Mouse (Mus musculus) MEL (cell line): ENCODE measurements around the gene Dnm1. TPM values are rescaled to one million over a fixed set of nuclear protein-coding genes. Genes with fewer than 3 reads are reported as not detected.

Experiments used
- DNase-seq: peaks from one replicate; pipeline ENCODE4 v3.0.0; 2011; ENCODE audit warnings: low read depth, low spot score
- H3K27ac ChIP-seq: 2 replicates; pipeline ENCODE4 v1.5.1; 2012; ENCODE audit warnings: low read depth, mild to moderate bottlenecking, control low read depth, low read length, moderate library complexity; ENCODE audit not compliant: control insufficient read depth
- H3K27me3 ChIP-seq, 2 experiments: fragments of 150-350 bp in 1 of 2; sonication (generic) in 1 of 2; 2 replicates each; pipeline ENCODE4 v1.6.1; 2012; ENCODE audit warnings: low read length in 2 of 2, mild to moderate bottlenecking in 2 of 2, improper control_type of control experiment in 1 of 2, moderate library complexity in 1 of 2; ENCODE audit not compliant: insufficient read depth in 2 of 2, control insufficient read depth in 1 of 2
- H3K36me3 ChIP-seq, 2 experiments: 2 replicates each; pipeline ENCODE4 v1.6.1; 2012 to 2014; ENCODE audit warnings: low read length in 2 of 2, improper control_type of control experiment in 1 of 2, inconsistent platforms in 1 of 2, mild to moderate bottlenecking in 1 of 2; ENCODE audit not compliant: insufficient read depth in 2 of 2, control insufficient read depth in 1 of 2
- H3K4me1 ChIP-seq, 2 experiments: fragments of 150-350 bp in 1 of 2; sonication (generic) in 1 of 2; 2 replicates each; pipeline ENCODE4 v1.6.1; 2012; ENCODE audit warnings: low read length in 2 of 2, improper control_type of control experiment in 1 of 2, mild to moderate bottlenecking in 1 of 2; ENCODE audit not compliant: insufficient read depth in 2 of 2, control insufficient read depth in 1 of 2
- H3K4me3 ChIP-seq, 2 experiments: fragments of 150-350 bp in 1 of 2; sonication (generic) in 1 of 2; 2 replicates each; pipeline ENCODE4 v1.5.1; 2012; ENCODE audit warnings: low read depth in 2 of 2, low read length in 2 of 2, mild to moderate bottlenecking in 2 of 2, moderate library complexity in 2 of 2, control low read depth in 1 of 2, improper control_type of control experiment in 1 of 2; ENCODE audit not compliant: control insufficient read depth in 1 of 2, insufficient read depth in 1 of 2
- H3K79me2 ChIP-seq: 2 replicates; pipeline ENCODE4 v1.6.1; 2012; ENCODE audit warnings: mild to moderate bottlenecking, low read length, moderate library complexity; ENCODE audit not compliant: control insufficient read depth, poor library complexity, insufficient read depth
- H3K9ac ChIP-seq: 2 replicates; pipeline ENCODE4 v1.6.1; 2012; ENCODE audit warnings: low read depth, mild to moderate bottlenecking, control low read depth, low read length, moderate library complexity; ENCODE audit not compliant: control insufficient read depth, poor library complexity, severe bottlenecking
- H3K9me3 ChIP-seq: fragments of 150-350 bp; sonication (generic); replicated peaks from 2 replicates; pipeline ENCODE4 v1.6.1; 2012; ENCODE audit warnings: mild to moderate bottlenecking, low read length, improper control_type of control experiment, moderate library complexity; ENCODE audit not compliant: insufficient read depth
- ELF1 ChIP-seq: IDR thresholded peaks from 2 replicates; pipeline ENCODE4 v1.6.1; 2014; ENCODE audit warnings: low read depth, mild to moderate bottlenecking, inconsistent platforms, low read length, improper control_type of control experiment, moderate library complexity
- EP300 ChIP-seq, 2 experiments: IDR thresholded peaks; 2 replicates each; pipeline ENCODE4 v1.6.1; 2011; ENCODE audit warnings: improper control_type of control experiment in 2 of 2, low read length in 2 of 2, low read depth in 1 of 2, mild to moderate bottlenecking in 1 of 2
- ETS1 ChIP-seq: IDR thresholded peaks from 2 replicates; pipeline ENCODE4 v1.6.1; 2012; ENCODE audit warnings: low read depth, mild to moderate bottlenecking, inconsistent platforms, low read length, improper control_type of control experiment, moderate library complexity
- GABPA ChIP-seq: IDR thresholded peaks from 2 replicates; pipeline ENCODE4 v1.6.1; 2012; ENCODE audit warnings: low read depth, mild to moderate bottlenecking, inconsistent platforms, low read length, improper control_type of control experiment, moderate library complexity
- GATA1 ChIP-seq: IDR thresholded peaks from 2 replicates; pipeline ENCODE4 v1.6.1; 2011; ENCODE audit warnings: low read depth, low read length, improper control_type of control experiment
- HCFC1 ChIP-seq: IDR thresholded peaks from 2 replicates; pipeline ENCODE4 v1.6.1; 2012; ENCODE audit warnings: low read depth, mild to moderate bottlenecking, inconsistent platforms, low read length, improper control_type of control experiment, moderate library complexity
- MAFK ChIP-seq: IDR thresholded peaks from 2 replicates; pipeline ENCODE4 v1.6.1; 2011; ENCODE audit warnings: low read depth, mild to moderate bottlenecking, low read length, improper control_type of control experiment, borderline replicate concordance
- MAX ChIP-seq: IDR thresholded peaks from 2 replicates; pipeline ENCODE4 v1.6.1; 2011; ENCODE audit warnings: low read length, improper control_type of control experiment
- MAZ ChIP-seq: IDR thresholded peaks from 2 replicates; pipeline ENCODE4 v1.6.1; 2012; ENCODE audit warnings: low read depth, mild to moderate bottlenecking, inconsistent platforms, low read length, improper control_type of control experiment
- MEF2A ChIP-seq: IDR thresholded peaks from 2 replicates; pipeline ENCODE4 v1.6.1; 2014; ENCODE audit warnings: low read depth, mild to moderate bottlenecking, inconsistent platforms, low read length, improper control_type of control experiment; ENCODE audit not compliant: poor library complexity, insufficient replicate concordance, severe bottlenecking; ENCODE audit errors: extremely low read depth
- MXI1 ChIP-seq: IDR thresholded peaks from 2 replicates; pipeline ENCODE4 v1.6.1; 2011; ENCODE audit warnings: mild to moderate bottlenecking, low read depth, low read length, improper control_type of control experiment
- MYB ChIP-seq: IDR thresholded peaks from 2 replicates; pipeline ENCODE4 v1.6.1; 2011; ENCODE audit warnings: mild to moderate bottlenecking, low read depth, low read length, improper control_type of control experiment
- NELFE ChIP-seq: IDR thresholded peaks from 2 replicates; pipeline ENCODE4 v1.6.1; 2011; ENCODE audit warnings: low read depth, low read length, improper control_type of control experiment
- POLR2AphosphoS2 ChIP-seq: IDR thresholded peaks from 2 replicates; pipeline ENCODE4 v1.6.1; 2011; ENCODE audit warnings: low read length, improper control_type of control experiment
- POLR2AphosphoS5 ChIP-seq: IDR thresholded peaks from 2 replicates; pipeline ENCODE4 v1.6.1; 2012; ENCODE audit warnings: low read depth, borderline replicate concordance, mild to moderate bottlenecking, inconsistent platforms, low read length, moderate library complexity, mixed read lengths
- SIN3A ChIP-seq: IDR thresholded peaks from 2 replicates; pipeline ENCODE4 v1.6.1; 2012; ENCODE audit warnings: low read length, improper control_type of control experiment, inconsistent platforms
- SMC3 ChIP-seq: IDR thresholded peaks from 2 replicates; pipeline ENCODE4 v1.6.1; 2011; ENCODE audit warnings: low read depth, low read length, improper control_type of control experiment
- TAL1 ChIP-seq: IDR thresholded peaks from 2 replicates; pipeline ENCODE4 v1.6.1; 2012; ENCODE audit warnings: mild to moderate bottlenecking, inconsistent platforms, low read length, moderate library complexity, mixed read lengths
- TCF12 ChIP-seq: IDR thresholded peaks from 2 replicates; pipeline ENCODE4 v1.6.1; 2014; ENCODE audit warnings: low read depth, mild to moderate bottlenecking, inconsistent platforms, low read length, improper control_type of control experiment, moderate library complexity
- USF1 ChIP-seq: IDR thresholded peaks from 2 replicates; pipeline ENCODE4 v1.6.1; 2014; ENCODE audit warnings: low read depth, mild to moderate bottlenecking, inconsistent platforms, low read length, improper control_type of control experiment, moderate library complexity
- USF2 ChIP-seq, 2 experiments: IDR thresholded peaks; 2 replicates each; pipeline ENCODE4 v1.6.1; 2011 to 2012; ENCODE audit warnings: improper control_type of control experiment in 2 of 2, low read length in 2 of 2, borderline replicate concordance in 1 of 2, inconsistent platforms in 1 of 2, low read depth in 1 of 2, mild to moderate bottlenecking in 1 of 2; ENCODE audit not compliant: insufficient read depth in 1 of 2
- ZC3H11A ChIP-seq: IDR thresholded peaks from 2 replicates; pipeline ENCODE4 v1.6.1; 2012; ENCODE audit warnings: low read depth, mild to moderate bottlenecking, inconsistent platforms, low read length, improper control_type of control experiment
- ZKSCAN1 ChIP-seq: IDR thresholded peaks from 2 replicates; pipeline ENCODE4 v1.6.1; 2012; ENCODE audit warnings: low read depth, mild to moderate bottlenecking, inconsistent platforms, low read length, improper control_type of control experiment, moderate library complexity
- ZNF384 ChIP-seq: IDR thresholded peaks from 2 replicates; pipeline ENCODE4 v1.6.1; 2012; ENCODE audit warnings: low read depth, mild to moderate bottlenecking, inconsistent platforms, low read length, improper control_type of control experiment
- polyA plus RNA-seq, 2 experiments: library from polyadenylated mRNA; stranded (reverse) in 1 of 2; unstranded in 1 of 2; fragments of >175 nt in 1 of 2; fragments of >200 nt in 1 of 2; gene quantifications; 2 replicates each; pipeline versions ENCODE4 v1.2.1 to v1.2.4; 2012; ENCODE audit warnings: low replicate concordance in 2 of 2, low read depth in 1 of 2; ENCODE audit not compliant: insufficient read length in 2 of 2, insufficient read depth in 1 of 2, missing spikeins in 1 of 2
- total RNA-seq: library from RNA; depleted of rRNA; stranded (reverse); fragments of 300-350 nt; gene quantifications from 2 replicates; pipeline ENCODE4 v1.2.3, GENCODE M21; 2012

Gene Dnm1
- total and polyA plus RNA-seq, 3 experiments = 0.42 to 5.0 TPM; not detected in 1

- H3K79me2 ChIP-seq = no peaks in the 10 kb centered on the region
- no peaks in the 10 kb centered on the region for H3K36me3 ChIP-seq
- TF ChIP-seq POLR2AphosphoS5 (no peak), MEF2A (no peak), ETS1 (no peak), MYB (no peak), ZKSCAN1 (no peak), USF2 (IDR thresholded peaks at IDR 0.05; ENCODE audit: borderline replicate concordance in 1 of 2, insufficient read depth in 1 of 2, low read depth in 1 of 2, low read length in 2 of 2) (no peak), TAL1 (no peak), EP300 (IDR thresholded peaks at IDR 0.05; ENCODE audit: low read depth in 1 of 2, low read length in 2 of 2) (no peak), USF1 (no peak), SIN3A (no peak), ELF1 (no peak), POLR2AphosphoS2 (no peak), SMC3 (no peak), MAZ (no peak), MXI1 (no peak), GABPA (no peak), ZNF384 (no peak)
- H3K9me3 ChIP-seq = no peaks in the 10 kb centered on the region
- no peaks in the 10 kb centered on the region for H3K27me3 ChIP-seq
- H3K9ac ChIP-seq = no peak overlapping the region
- no peak overlapping the region for H3K27ac ChIP-seq
- H3K4me3 ChIP-seq = no peak overlapping the region
- H3K4me1 ChIP-seq = peaks cover 2 to 3% of the 10 kb centered on the region in 2 experiments; a peak in 2 of 4 replicates
- DNase-seq = no peak
Observed at GRCm38 (mm10) chr2:32310096-32310845, 42.9 kb downstream of the Dnm1 start.

DNA sequence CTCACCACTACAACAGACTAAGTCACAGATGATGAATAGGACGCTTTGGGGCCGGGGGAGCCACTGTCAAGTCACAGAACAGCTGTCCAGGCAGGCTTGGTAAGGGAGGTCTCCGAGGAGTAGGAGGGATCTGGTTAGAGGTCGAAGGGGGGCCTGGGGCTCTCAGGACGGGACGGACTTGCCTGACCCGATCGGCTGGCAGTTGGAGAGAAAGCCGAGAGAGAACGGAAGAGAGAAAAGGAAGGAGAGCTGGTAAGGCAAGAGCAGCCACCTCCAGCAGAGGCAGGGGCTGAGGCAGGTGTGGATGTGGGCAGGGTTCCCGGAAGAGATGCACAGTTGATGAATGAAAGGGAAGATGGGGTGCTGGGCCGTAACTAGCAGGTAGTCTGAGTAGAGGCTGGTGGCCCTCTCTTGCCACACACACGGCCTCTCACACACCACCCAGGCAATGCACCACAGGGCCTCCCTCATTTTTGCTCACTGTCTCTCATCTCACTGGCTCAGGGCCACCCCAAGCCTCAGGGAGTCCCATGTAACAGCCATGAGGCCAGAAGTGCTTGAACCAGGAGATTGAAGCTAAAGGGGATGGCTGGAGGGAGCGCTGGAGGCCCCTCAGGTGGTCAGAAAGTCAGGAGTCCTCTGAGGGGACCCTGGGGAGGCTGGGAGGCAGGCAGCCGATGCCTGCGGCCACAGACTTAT lies 44.1 kb downstream of the Dnm1 start:
- Histone ChIP-seq H3K27me3 (no peaks in the 10 kb centered on the region), H3K79me2 (no peaks in the 10 kb centered on the region), H3K9me3 (no peaks in the 10 kb centered on the region), H3K4me1 (peaks cover 2 to 3% of the 10 kb centered on the region in 2 experiments; a peak in 2 of 4 replicates), H3K36me3 (no peaks in the 10 kb centered on the region), H3K4me3 (no peak overlapping the region), H3K27ac (no peak overlapping the region), H3K9ac (no peak overlapping the region)
- TF ChIP-seq NELFE (no peak), USF1 (no peak), ELF1 (no peak), ETS1 (no peak), ZC3H11A (no peak), HCFC1 (no peak), GATA1 (no peak), EP300 (IDR thresholded peaks at IDR 0.05; ENCODE audit: low read depth in 1 of 2, low read length in 2 of 2) (no peak), MAFK (no peak), MAX (no peak), TCF12 (no peak), MXI1 (no peak), SIN3A (no peak)
- no peak for DNase-seq
